Mouse (Mus musculus): ENCODE measurements around the gene Gnaz. TPM values are rescaled to one million over a fixed set of nuclear protein-coding genes. Genes with fewer than 3 reads are reported as not detected.

Gene Gnaz
- polyA plus RNA-seq, 1 experiment from 2014 or later: 2.2 TPM

DNA sequence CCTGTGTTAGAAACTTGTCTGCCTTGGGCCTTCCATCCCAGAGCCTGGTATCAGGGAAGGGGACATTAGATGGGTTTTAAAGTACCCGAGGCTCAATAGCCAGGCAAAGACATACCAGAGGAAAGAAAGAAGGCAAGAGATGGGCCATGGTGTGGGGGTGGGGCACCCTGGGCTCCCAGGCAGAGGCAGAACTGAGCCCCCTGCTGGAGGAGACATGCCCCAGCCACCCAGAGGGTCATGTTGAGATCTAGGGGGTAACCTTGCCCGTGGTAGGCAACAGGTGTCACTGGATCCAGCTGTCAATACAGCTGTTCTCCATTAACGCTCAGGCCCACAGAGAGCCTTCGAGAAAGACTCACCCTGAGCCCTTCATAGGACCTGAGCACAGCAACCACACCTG lies 22.8 kb downstream of the Gnaz start:
- Histone ChIP-seq H3K4me1 (ENCODE audit: insufficient read depth, low read depth, low read length) (no peaks in the 10 kb centered on the region), H3K9me3 (ENCODE audit: low read length) (no peaks in the 10 kb centered on the region), H3K4me2 (replicated peaks; ENCODE audit: low read depth, low read length) (no peak overlapping the region), H3K36me3 (ENCODE audit: insufficient read depth, low read length) (no peaks in the 10 kb centered on the region), H3K4me3 (ENCODE audit: low read depth, low read length) (no peak overlapping the region), H3K27ac (ENCODE audit: low read length) (no peak overlapping the region), H3K9ac (replicated peaks; ENCODE audit: low read depth) (no peak overlapping the region), H3K27me3 (replicated peaks; ENCODE audit: insufficient read depth, low read length) (no peaks in the 10 kb centered on the region)
- 68% methylated on average over 4 of the region's 4 CpGs for WGBS
- no peak for ATAC-seq
- no peak for DNase-seq (ENCODE audit: low spot score)
- TF ChIP-seq CTCF (IDR thresholded peaks at IDR 0.05) (peak; percentile 47), EP300 (IDR thresholded peaks at IDR 0.05) (no peak)

DNA sequence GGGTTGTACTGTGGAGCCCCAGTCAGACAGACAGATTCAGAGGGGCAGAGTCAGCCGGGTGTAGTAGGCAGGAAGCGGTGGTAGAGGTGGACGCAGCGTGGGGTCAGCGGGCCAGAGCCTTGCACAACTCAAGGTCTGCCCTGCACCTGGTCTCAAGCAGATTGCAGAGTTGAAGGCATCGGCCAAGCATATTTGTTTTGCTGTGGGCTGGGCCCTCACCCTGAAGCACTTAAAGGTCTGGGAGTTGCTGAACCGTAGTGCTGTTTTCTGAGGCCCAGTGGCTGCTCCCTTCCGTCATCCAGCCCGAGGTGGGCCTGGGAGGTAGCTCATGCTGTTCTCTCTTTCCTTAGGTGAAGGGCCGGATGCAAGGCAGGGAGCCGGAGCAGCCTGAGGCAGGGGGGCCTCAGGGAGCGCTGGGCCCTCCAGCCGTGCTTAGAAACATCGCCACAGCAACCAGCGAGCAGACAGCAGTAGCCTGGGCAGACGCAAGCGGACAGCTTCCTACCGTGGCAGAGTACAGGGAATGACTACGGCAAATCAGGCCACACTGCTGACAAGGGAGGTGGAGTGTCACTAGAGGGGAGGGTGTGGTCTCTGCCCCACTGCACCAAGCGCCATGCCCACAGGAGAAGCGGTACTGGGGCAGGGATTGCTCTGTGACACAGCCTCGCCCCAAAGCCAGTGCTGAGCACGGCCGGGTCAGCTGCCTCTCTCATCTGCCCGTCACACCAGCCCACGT lies 23.8 kb downstream of the Gnaz start:
- 40% methylated on average over 24 of the region's 26 CpGs for WGBS
- Histone ChIP-seq H3K27ac (ENCODE audit: low read length) (peak overlapping the region; percentile 35; the same call in 1 of the 2 replicates), H3K4me2 (replicated peaks; ENCODE audit: low read depth, low read length) (0 out of 2 replicates have a peak overlapping the region, but pooled peaks have one; percentile 27)

DNA sequence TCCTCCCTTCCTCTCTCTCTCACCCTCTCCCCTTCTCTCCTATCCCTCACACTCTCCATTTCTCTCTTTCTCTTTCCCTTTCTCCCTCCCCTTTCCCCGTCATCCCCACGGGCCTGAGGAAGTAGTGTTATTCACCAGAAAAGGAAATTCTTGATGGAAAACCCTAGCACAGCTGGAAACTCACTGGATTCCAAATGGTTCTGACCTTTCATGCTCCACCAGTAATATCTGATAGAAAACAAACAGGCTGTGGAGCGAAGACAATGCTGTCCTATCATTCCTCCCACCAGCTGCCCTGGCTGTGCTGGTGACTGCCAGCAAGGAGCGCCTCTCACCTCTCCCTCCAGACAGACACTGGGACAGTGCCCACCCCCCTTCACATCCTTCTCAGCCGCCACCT lies 27.9 kb downstream of the Gnaz start:
- no peaks in the 10 kb centered on the region for H3K4me1 ChIP-seq (ENCODE audit: insufficient read depth, low read depth, low read length)
- no peak overlapping the region for H3K4me3 ChIP-seq (ENCODE audit: low read depth, low read length)
- no peaks in the 10 kb centered on the region for H3K36me3 ChIP-seq (ENCODE audit: insufficient read depth, low read length)
- no peaks in the 10 kb centered on the region for H3K27me3 ChIP-seq (replicated peaks; ENCODE audit: insufficient read depth, low read length)
- H3K27ac ChIP-seq (ENCODE audit: low read length): no peak overlapping the region
- H3K9ac ChIP-seq (replicated peaks; ENCODE audit: low read depth): no peak overlapping the region
- DNase-seq (ENCODE audit: low spot score) (no peak), ATAC-seq (no peak)
- no peak overlapping the region for H3K4me2 ChIP-seq (replicated peaks; ENCODE audit: low read depth, low read length)
- whole genome bisulfite sequencing: 15% methylated on average over 5 of the region's 5 CpGs
- no peak for TF ChIP-seq EP300 (IDR thresholded peaks at IDR 0.05)
- TF ChIP-seq CTCF (IDR thresholded peaks at IDR 0.05): no peak
- no peaks in the 10 kb centered on the region for H3K9me3 ChIP-seq (ENCODE audit: low read length)

More for the DNA sequence above, 23.8 kb downstream of the Gnaz start:
- DNase-seq (ENCODE audit: low spot score) (peak; percentile 69), ATAC-seq (peak; percentile 79)
- no peaks in the 10 kb centered on the region for H3K36me3 ChIP-seq (ENCODE audit: insufficient read depth, low read length)
- H3K4me3 ChIP-seq (ENCODE audit: low read depth, low read length): no peak overlapping the region
- H3K27me3 ChIP-seq (replicated peaks; ENCODE audit: insufficient read depth, low read length): no peaks in the 10 kb centered on the region
- H3K4me1 ChIP-seq (ENCODE audit: insufficient read depth, low read depth, low read length): no peaks in the 10 kb centered on the region
- TF ChIP-seq CTCF (IDR thresholded peaks at IDR 0.05) (no peak), EP300 (IDR thresholded peaks at IDR 0.05) (no peak)
- H3K9me3 ChIP-seq (ENCODE audit: low read length): no peaks in the 10 kb centered on the region
- H3K9ac ChIP-seq (replicated peaks; ENCODE audit: low read depth): no peak overlapping the region

DNA sequence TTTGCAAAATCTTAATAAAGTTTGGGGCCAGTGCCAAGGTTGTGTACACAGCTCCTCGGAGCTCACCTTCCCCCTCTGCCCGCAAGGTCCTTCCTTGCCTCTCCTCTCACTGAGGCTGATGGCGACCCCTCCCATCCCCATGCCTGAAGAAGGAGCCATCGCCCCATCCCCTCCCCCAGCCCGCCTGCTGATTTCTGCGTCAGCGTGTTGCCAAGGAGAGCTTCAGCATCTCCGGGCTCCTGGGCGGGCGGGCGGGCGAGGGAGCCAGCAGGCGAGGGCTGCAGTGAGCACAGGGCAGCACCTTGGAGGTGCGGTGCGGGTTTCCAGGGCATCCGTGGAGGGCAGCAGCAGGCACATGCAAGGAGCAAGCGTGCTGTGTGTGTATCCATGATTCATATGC lies 28.4 kb downstream of the Gnaz start:
- peak overlapping the region; percentile 35 for H3K4me2 ChIP-seq (replicated peaks; ENCODE audit: low read depth, low read length)
- no peak overlapping the region for H3K27ac ChIP-seq (ENCODE audit: low read length)
- no peaks in the 10 kb centered on the region for H3K27me3 ChIP-seq (replicated peaks; ENCODE audit: insufficient read depth, low read length)
- no peak overlapping the region for H3K4me3 ChIP-seq (ENCODE audit: low read depth, low read length)
- WGBS: 5% methylated on average over 17 of the region's 17 CpGs
- peak; percentile 14 for DNase-seq (ENCODE audit: low spot score)
- TF ChIP-seq CTCF (IDR thresholded peaks at IDR 0.05) (no peak), EP300 (IDR thresholded peaks at IDR 0.05) (no peak)
- no peaks in the 10 kb centered on the region for H3K9me3 ChIP-seq (ENCODE audit: low read length)
- H3K36me3 ChIP-seq (ENCODE audit: insufficient read depth, low read length): no peaks in the 10 kb centered on the region
- no peaks in the 10 kb centered on the region for H3K4me1 ChIP-seq (ENCODE audit: insufficient read depth, low read depth, low read length)
- ATAC-seq: no peak
- no peak overlapping the region for H3K9ac ChIP-seq (replicated peaks; ENCODE audit: low read depth)

DNA sequence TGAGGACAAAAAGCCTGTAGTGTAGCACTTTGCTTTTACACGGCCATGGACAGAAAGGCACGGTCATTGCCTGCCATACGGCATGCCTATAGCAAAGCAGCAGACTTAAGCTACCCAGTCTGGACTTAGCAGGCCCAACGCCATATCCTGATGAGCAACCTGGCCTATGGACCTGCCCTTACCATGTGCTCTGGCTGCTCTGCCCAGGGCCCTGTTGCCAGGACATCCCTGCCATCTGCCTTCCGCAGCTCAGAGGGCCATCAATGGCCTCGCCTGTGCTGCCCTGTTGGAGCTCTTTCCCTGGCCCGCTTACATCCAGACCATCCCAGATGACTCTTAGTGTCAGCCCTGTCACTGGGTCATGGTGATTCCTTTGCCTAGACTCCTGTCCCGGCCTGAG lies 34.4 kb downstream of the Gnaz start:
- H3K36me3 ChIP-seq (ENCODE audit: insufficient read depth, low read length): no peaks in the 10 kb centered on the region
- TF ChIP-seq EP300 (IDR thresholded peaks at IDR 0.05): no peak
- no peak for TF ChIP-seq CTCF (IDR thresholded peaks at IDR 0.05)
- WGBS: 92% methylated on average over 8 of the region's 8 CpGs
- H3K4me1 ChIP-seq (ENCODE audit: insufficient read depth, low read depth, low read length): no peaks in the 10 kb centered on the region
- no peaks in the 10 kb centered on the region for H3K27me3 ChIP-seq (replicated peaks; ENCODE audit: insufficient read depth, low read length)
- no peaks in the 10 kb centered on the region for H3K9me3 ChIP-seq (ENCODE audit: low read length)
- no peak overlapping the region for H3K4me2 ChIP-seq (replicated peaks; ENCODE audit: low read depth, low read length)
- H3K9ac ChIP-seq (replicated peaks; ENCODE audit: low read depth): no peak overlapping the region
- no peak overlapping the region for H3K27ac ChIP-seq (ENCODE audit: low read length)
- no peak overlapping the region for H3K4me3 ChIP-seq (ENCODE audit: low read depth, low read length)
- ATAC-seq (no peak), DNase-seq (ENCODE audit: low spot score) (no peak)

DNA sequence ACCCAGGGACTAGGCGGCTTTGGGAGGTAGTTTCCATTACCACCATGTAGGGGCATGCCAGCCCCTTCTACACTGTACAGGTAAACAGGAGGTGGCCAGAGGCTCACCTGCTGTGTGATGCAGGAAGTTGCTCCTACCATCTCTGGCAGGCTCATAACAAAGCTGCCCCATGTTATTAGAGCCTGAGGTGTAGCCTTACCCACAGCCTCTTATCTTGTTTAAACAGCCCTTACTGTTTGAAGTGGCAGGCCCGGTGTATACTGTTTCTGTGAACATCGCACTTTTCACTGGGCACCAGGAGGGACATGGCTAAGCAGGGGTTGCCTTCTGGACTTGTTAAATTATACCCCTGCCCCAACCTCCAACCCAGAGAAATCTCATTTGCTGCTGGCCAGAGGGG lies 37.1 kb downstream of the Gnaz start:
- Histone ChIP-seq H3K4me3 (ENCODE audit: low read depth, low read length) (no peak overlapping the region), H3K27ac (ENCODE audit: low read length) (no peak overlapping the region), H3K27me3 (replicated peaks; ENCODE audit: insufficient read depth, low read length) (no peaks in the 10 kb centered on the region), H3K4me2 (replicated peaks; ENCODE audit: low read depth, low read length) (no peak overlapping the region), H3K36me3 (ENCODE audit: insufficient read depth, low read length) (no peaks in the 10 kb centered on the region), H3K9ac (replicated peaks; ENCODE audit: low read depth) (no peak overlapping the region), H3K4me1 (ENCODE audit: insufficient read depth, low read depth, low read length) (no peaks in the 10 kb centered on the region), H3K9me3 (ENCODE audit: low read length) (no peaks in the 10 kb centered on the region)
- TF ChIP-seq EP300 (IDR thresholded peaks at IDR 0.05): no peak
- ATAC-seq (peak; percentile 77), DNase-seq (ENCODE audit: low spot score) (peak; percentile 66)
- WGBS: 30% methylated on average over 3 of the region's 3 CpGs

Measured in lung, postnatal 0 days (tissue).